Mouse (Mus musculus) embryonic fibroblast, embryonic 13.5 days (primary cell): Measurements from ENCODE around the gene Kifap3. TPM values are rescaled to one million over a fixed set of nuclear protein-coding genes. Genes with fewer than 3 reads are reported as not detected.
"Not testable (repeated sequence)": the region's sequence is repeated elsewhere in the genome, so short reads cannot be mapped to it uniquely, and the experiment has no call there.

ENCODE experiments used
- H3K27ac ChIP-seq: 2 replicates; pipeline ENCODE4 v1.5.1; 2012; ENCODE audit warnings: low read length, control low read depth, inconsistent platforms; ENCODE audit not compliant: insufficient read depth
- H3K4me1 ChIP-seq: 2 replicates; pipeline ENCODE4 v1.6.1; 2011; ENCODE audit warnings: low read length; ENCODE audit not compliant: control insufficient read depth, insufficient read depth
- H3K4me3 ChIP-seq: 2 replicates; pipeline ENCODE4 v1.5.1; 2011; ENCODE audit warnings: mild to moderate bottlenecking, control low read depth, low read length; ENCODE audit not compliant: insufficient read depth
- CTCF ChIP-seq: IDR thresholded peaks from 2 replicates; pipeline ENCODE4 v1.5.1; 2011; ENCODE audit warnings: mild to moderate bottlenecking, control low read depth, low read length, moderate library complexity, borderline replicate concordance; ENCODE audit not compliant: insufficient read depth
- POLR2A ChIP-seq: IDR thresholded peaks from 2 replicates; pipeline ENCODE4 v1.6.1; 2011; ENCODE audit warnings: low read depth, mild to moderate bottlenecking, control low read depth, low read length, moderate library complexity
- polyA plus RNA-seq: library from polyadenylated mRNA; stranded (reverse); fragments of >200 nt; gene quantifications from 2 replicates; pipeline ENCODE4 v1.2.4, GENCODE M21; 2011; ENCODE audit warnings: low read depth; ENCODE audit not compliant: missing spikeins, insufficient read length

Kifap3 gene
- polyA plus RNA-seq, 1 experiment: 48.8 TPM

DNA sequence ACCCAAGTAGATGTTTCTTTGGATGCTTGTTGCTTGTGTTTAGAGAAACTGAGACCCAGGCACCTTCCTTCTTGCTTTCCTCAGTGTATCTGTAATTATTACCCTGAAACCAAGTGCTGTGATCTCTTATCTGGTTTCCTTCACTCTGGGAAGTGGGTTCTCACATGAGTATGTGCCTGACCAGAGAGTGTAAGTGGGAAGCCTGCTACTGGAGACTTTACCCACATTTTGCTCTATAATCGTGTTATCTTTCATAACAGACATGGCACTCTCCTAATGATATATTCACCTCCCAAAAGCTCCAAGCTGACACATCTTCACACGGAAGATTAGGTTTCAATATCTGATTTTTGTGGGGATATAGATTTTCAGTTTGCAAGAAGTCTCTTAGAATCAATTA lies 55.7 kb downstream of the Kifap3 start:
- Histone ChIP-seq H3K4me1 (no peaks in the 10 kb centered on the region), H3K27ac (no peak overlapping the region), H3K4me3 (no peak overlapping the region)
- TF ChIP-seq POLR2A (no peak), CTCF (no peak)

DNA sequence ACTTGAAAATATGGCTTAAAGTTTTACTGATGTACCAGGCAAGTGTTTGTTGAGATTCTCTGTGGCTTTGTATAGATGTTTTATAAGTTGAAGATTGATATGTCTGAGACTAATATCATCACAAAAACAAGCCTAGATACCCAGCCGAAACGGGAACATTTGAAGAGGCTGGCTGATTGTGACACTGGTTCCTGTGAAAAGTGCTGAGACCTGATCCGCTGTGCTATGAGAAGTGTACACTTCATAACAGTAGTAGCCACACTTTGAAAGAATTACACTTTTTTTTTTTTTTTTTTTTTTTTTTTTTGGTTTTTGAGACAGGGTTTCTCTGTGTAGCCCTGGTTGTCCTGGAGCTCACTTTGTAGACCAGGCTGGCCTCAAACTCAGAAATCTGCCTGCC lies 59.1 kb downstream of the Kifap3 start:
- not testable (repeated sequence) for H3K4me3 ChIP-seq, H3K27ac ChIP-seq

DNA sequence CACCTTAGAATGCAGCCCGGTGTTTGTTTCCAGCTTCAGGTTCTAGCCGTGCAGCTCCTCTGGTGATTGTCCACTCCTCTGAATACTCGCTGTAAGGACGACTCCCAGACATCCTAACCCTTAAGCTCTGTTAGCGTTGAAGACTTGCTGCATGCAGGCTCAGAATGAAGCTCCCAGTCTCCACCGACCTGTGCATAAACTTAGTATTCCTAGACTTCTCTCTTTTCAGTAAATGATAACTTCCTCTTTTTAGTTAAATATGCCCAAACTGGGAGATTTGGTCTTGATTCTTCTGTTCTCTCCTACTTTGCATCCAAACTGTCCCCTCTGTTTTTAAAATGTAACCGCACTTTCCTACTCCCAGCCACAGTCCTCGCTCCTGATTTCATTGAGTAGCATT lies 61.2 kb downstream of the Kifap3 start:
- no peak overlapping the region for H3K4me3 ChIP-seq
- no peak overlapping the region for H3K27ac ChIP-seq
- TF ChIP-seq CTCF: no peak
- no peak for TF ChIP-seq POLR2A
- H3K4me1 ChIP-seq: no peaks in the 10 kb centered on the region

More for the DNA sequence above, 59.1 kb downstream of the Kifap3 start:
- H3K4me1 ChIP-seq: not testable (repeated sequence)

DNA sequence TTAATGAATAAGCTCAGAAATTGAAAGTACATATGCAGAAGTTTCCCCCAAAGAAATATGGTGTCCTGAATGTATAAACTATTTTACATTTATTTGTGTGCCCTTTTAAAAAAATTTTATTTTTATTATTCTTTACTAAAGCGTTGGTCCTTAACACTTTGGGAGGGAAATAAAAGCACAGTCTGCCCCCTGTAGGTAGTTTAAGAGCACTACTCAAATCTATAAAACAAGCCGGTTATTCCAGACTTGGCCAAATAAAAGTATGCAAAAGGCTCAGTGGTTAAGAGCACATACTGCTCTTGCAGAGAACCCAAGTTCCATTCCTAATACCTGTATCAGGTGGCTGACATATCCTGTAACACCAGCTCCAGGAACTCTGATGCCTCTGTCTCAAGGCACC lies 62.9 kb downstream of the Kifap3 start:
- TF ChIP-seq CTCF (no peak), POLR2A (no peak)
- no peaks in the 10 kb centered on the region for H3K4me1 ChIP-seq

DNA sequence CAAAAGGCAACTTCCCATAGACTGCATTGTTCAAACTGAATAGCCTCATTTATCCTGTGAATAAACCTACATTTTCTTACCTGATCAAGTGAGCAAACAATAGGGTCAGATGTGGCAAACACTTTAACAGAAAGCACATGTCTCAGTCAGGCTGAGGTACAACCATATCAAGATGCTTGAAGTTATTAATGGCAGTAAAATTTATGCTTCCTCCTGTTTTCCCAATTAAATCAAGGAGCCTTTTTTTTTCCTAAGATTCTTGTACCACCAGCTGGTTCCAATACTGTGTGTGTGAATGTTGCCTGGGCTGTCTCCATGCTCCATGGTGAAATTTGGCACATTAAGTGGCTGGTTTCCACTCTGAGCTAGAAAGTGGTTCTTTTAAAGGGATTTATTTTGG lies 64.5 kb downstream of the Kifap3 start:
- Histone ChIP-seq H3K27ac (no peak overlapping the region; the same call in 1 of the 2 replicates), H3K4me1 (no peaks in the 10 kb centered on the region), H3K4me3 (no peak overlapping the region)
- TF ChIP-seq POLR2A: no peak
- TF ChIP-seq CTCF: no peak

More for the DNA sequence above, 62.9 kb downstream of the Kifap3 start:
- no peak overlapping the region for H3K4me3 ChIP-seq
- no peak overlapping the region for H3K27ac ChIP-seq

DNA sequence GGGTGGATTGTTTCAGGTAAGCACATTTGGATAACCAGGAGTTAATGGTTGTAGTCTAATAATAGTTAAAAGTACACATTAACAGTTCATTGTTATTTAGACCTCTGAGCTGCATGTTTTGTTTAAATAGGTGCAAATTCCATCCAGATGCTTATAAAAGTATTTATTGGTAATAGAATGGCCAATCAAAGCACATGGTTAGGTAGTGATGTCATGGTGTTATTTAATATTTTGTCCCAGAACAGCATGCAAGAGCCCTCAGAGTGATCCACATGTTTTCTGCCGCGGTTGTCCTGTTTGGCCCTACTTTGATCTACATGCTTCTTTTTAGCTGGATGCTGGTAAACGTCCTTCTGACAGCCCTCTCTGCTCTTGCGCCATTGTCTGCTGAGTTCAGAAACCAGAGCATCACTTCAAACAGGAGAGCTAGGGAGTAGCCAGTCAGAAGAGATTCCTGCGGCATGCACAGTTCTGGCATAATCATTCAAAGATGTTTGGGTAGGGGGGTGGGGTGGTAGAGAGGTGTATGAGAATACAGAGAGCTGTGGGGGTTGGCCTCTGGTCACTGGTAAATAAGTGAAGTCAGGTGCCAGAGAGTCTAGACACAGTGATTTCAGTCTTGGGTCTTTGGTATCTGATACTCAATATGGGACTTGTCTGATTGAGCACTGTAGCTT lies 73.6 kb downstream of the Kifap3 start:
- TF ChIP-seq POLR2A (no peak), CTCF (no peak)
- Histone ChIP-seq H3K4me3 (no peak overlapping the region), H3K4me1 (0 out of 2 replicates have a peak, but pooled peaks cover 3% of the 10 kb centered on the region), H3K27ac (no peak overlapping the region)

DNA sequence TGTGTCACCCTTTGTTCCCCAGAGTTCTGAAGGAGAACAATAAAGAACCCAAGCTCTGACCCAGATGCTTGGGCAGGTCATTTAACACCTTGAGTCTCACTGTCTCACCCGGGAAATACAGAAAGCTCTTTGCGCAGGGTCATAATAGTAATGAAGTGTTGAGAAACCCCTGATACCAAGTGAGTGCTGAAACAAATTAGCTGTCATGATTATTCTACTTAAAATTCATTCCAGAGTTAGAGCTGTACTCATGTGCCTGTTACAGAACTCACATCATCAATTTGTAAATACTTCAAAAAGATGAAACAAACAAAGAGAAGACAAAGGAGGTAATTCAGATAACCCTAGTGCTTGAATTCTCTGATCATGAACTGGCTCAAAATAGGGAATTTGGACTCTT lies 79.0 kb downstream of the Kifap3 start:
- no peak overlapping the region for H3K4me3 ChIP-seq
- H3K27ac ChIP-seq: no peak overlapping the region
- TF ChIP-seq POLR2A (no peak), CTCF (no peak)
- H3K4me1 ChIP-seq: no peaks in the 10 kb centered on the region

DNA sequence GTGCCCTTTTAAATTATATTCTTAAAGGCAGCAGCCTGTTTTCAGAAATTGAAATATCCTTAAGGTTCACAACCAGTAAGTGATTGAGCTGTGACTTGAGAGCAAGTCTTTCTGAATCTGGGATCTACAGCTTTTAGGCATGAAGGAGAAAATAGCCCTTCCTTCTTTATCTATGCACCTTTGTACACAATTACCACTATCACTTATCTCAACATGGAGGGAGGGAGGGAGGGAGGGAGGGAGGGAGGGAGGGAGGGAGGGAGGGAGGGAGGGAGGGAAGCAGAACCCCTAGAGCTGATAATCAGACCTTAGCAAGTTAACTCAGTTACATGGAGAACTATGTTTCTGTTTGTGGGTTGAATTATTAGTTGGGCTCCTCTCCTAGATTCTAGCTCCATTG lies 82.2 kb downstream of the Kifap3 start:
- Histone ChIP-seq H3K4me1 (no peaks in the 10 kb centered on the region), H3K4me3 (no peak overlapping the region), H3K27ac (no peak overlapping the region)
- TF ChIP-seq POLR2A: no peak
- TF ChIP-seq CTCF: no peak

DNA sequence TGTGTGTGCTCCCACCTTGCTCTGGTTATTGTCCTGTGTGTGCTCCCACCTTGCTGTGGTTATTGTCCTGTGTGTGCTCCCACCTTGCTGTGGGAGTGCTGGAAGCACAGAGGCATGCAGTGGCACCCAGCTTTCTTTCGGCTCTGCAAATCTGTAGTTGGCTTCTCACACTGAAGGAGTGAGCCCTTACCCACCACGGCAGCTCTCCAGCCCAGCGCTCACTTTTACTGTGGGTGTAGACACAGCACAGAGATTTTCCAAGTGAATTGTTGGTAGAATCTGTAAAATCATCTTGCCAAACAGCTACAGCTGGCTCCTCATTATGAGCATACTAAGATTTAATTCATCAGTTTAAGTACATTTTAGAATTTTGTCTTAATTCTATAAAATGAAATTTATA lies 93.8 kb downstream of the Kifap3 start:
- H3K4me3 ChIP-seq: no peak overlapping the region
- no peak overlapping the region for H3K27ac ChIP-seq
- no peak for TF ChIP-seq POLR2A
- TF ChIP-seq CTCF: no peak
- H3K4me1 ChIP-seq: no peaks in the 10 kb centered on the region

DNA sequence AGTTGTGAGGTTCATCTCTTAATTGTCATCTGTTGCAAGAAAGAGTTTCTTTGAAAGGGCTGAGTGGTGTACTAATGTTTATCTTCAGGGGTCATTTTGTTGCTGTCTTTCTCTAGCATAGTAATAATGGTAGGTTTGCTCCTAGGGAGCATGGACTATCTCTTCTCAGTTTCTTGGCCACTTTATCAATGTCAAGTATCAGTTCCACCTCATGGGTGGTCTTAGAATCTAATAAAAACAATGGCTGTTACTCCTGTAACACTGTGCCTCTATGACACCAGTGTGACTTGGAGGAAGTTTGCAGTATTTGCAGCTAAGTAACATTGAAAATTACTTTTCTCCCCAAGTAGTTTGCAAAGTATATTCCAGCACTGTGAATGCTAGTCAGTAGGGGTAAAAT lies 110.2 kb downstream of the Kifap3 start:
- no peaks in the 10 kb centered on the region for H3K4me1 ChIP-seq
- H3K4me3 ChIP-seq: no peak overlapping the region
- no peak overlapping the region for H3K27ac ChIP-seq
- TF ChIP-seq POLR2A: no peak
- TF ChIP-seq CTCF: no peak

DNA sequence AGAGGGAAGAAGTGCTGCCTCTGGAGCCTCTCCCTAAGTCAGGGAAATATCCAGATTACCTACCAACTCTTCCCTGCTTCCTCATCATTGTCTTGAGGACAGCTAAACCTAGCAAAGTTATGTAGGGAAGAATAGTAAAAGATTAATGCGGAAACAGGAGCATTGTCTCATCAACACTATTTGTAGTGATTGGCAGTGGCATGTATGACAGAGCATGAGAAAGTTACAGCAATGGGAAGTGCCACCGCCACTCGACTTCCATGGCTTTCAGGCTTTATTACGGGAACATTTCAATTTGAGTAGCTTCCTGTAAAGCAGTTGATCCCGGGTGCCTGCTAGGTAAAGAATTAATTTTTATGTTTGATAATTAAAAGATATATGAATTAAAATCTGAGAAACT lies 113.9 kb downstream of the Kifap3 start:
- H3K4me1 ChIP-seq: no peaks in the 10 kb centered on the region
- TF ChIP-seq CTCF (no peak), POLR2A (no peak)
- no peak overlapping the region for H3K4me3 ChIP-seq
- H3K27ac ChIP-seq: 0 out of 2 replicates have a peak overlapping the region, but pooled peaks have one; percentile 12
